Mouse (Mus musculus): ENCODE data around the gene Ddr2. TPM values are rescaled to one million over a fixed set of nuclear protein-coding genes. Genes with fewer than 3 reads are reported as not detected.

The Ddr2 gene
- not detected in 2 replicates for polyA plus RNA-seq (2012)

DNA sequence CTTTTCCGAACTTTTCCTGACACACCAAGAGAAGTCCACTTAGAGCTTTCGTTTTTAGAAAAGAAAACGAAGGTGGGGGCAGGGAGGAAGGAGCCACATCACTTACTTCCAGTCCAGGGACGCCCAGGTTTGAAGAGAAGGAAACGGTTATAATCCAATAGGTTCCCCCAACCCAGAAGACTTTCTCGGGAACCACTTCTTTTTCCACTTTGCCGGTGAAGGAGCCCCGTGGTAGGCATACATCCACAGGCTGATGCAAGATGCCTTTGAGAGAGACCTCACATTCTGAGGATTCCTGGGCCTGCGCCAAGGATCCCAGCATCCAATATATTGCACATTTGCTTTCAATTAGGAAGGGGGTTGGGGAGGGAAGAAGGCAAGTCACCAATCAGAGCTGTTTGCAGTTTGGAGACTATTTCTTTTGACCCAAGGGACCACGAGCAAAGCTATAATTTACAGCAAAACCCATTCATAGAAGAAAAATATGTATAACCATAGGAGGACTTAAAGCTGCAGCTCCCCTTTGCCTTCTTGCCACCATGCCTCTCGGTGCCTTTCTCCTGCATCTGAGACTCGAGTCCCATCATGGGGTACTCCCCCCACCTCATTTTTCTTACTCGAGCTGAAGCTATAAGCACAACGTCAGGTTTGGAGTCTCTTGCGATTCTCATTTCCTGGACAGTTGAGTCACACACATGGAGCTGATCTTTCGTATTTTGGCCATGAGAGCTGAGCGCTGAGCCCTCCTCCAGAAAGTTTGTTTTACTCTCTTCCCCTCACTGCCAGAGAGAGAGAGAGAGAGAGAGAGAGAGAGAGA, at the start of gene Ddr2:
Gene Ddr2, minus strand, starts transcription at position 247 of the 817 bp plus-strand sequence.
- no peak for TF ChIP-seq GATA1 (IDR thresholded peaks at IDR 0.05; ENCODE audit: low read length)

DNA sequence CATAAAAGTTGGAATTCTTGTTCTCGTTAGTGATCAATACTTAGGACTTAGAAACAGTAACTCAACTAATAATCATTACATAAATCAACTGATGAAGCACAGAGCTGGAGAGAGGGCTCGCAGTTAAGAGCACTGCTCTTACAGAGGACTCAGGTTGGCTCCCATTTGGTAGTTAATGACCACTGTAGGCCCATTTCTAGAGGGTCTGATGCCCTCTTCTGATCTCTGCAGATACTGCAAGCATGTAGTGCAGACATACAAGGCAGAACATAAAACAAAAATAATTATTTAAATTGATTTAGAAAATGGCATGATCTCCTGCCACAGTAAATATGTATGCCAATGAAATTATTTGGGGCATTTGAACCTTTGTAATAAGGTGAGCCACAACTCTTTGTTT, 49.1 kb upstream of the Ddr2 start:
- TF ChIP-seq GATA1 (IDR thresholded peaks at IDR 0.05; ENCODE audit: low read length): no peak

DNA sequence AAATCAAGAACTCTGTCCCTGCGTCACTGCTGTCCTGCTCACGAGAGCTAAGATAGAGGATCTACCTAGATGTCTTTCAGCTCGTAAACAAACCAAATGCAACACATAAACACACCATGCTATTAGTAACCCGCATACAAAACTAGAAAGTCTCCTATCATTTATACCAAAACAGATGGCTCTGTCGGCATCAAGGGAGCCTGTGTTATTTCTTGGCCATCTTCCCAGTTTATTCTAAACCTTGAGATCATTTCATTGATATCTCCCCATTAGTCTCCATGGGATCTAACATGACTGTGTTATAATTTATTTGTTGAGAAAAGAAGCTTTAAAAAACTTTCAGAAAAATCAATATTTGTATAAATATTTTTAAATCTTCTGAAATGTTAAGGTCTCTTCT, 45.2 kb upstream of the Ddr2 start:
- no peak for TF ChIP-seq GATA1 (IDR thresholded peaks at IDR 0.05; ENCODE audit: low read length)

DNA sequence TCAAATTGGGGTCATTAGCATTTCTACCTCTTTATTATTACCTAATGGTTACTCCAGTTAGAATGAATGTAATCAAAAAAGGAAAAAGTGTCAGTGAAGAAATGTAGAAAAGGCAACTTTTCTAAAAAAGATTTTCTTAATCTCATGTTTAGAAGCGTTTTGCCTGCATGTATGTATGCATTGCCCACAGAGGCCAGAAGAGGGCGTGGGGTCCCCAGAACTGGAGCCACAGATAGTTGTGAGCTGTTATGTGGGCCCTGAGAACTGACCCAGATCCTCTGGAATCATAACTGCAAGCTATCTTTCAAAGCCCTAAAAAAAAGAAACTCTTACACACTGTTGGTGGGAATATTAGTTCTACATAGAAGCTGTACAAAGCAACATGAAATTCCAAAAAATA, 44.7 kb upstream of the Ddr2 start:
- TF ChIP-seq GATA1 (IDR thresholded peaks at IDR 0.05; ENCODE audit: low read length): no peak

DNA sequence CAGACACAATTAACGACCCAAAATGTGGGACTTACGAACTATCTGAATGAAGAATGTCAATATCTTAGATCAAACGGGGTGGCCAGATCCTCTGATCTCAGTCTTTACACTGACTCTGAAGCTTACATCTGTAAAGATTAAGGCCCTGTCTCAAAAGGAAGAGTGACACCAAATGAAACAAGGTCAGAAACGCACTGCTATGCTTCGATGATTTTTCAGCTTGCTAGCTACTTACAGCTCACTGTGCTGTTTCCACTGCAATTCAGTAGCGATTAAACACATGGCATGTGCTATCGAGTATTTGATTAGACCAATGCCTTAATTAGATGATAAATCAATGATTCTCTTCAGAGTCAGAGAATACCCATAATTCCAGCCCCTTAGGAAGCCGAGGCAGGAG, 43.4 kb upstream of the Ddr2 start:
- TF ChIP-seq GATA1 (IDR thresholded peaks at IDR 0.05; ENCODE audit: low read length): no peak

DNA sequence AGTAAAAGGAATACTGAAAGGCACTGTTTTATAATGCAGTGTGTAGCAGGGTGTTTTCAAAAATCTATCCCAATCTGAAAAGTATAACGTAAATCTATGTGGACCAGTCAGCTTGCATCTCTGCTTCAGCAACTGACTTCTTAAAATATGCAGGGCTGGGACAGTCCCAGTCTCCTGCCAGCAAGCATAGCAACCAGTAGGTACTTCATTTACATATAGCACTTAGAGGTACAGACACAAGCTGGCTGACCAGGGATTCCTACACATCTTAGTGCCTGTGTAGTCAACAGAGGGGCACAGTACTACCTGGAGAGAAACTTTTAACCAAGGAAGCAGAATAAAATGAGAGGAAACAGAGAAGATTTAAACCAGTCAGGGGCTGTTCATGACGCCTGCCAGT, 42.0 kb upstream of the Ddr2 start:
- TF ChIP-seq GATA1 (IDR thresholded peaks at IDR 0.05; ENCODE audit: low read length): no peak

DNA sequence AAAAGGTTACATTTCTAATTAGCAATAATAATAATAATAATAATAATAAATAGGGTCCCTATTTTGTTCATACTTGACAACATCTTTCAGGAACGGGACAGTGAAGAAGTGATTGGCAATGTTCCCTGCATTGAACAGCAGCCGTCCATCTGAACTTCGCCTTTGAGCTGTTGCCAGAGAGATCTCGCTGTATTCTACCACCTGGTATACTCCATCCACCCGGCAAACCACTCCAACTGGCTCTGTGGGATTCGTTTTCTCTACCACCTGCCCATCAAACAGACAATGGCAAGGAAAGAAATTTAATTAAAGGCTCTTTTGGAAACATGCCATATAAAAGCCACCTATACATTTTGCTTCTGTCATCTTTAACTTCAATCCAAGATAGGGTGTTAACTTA, 40.3 kb upstream of the Ddr2 start:
- no peak for TF ChIP-seq GATA1 (IDR thresholded peaks at IDR 0.05; ENCODE audit: low read length)

DNA sequence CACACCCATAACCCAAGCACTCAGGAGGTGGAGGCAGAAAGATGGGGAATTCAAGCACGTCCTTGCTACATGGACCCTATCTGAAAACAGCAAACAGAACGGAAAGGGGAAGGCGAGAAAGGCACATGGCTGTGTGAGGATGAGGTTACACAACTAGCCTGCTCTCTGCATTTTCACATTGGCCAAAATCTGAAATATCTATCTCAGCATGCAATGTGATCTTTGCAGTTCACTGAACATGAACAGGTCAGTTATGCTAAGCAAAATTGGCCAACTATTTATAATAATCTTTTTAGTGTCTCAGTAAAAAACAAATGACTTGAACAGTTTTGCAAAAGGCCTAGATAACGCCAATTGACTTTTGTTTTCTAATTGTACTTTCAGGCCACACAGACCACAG, 39.2 kb upstream of the Ddr2 start:
- TF ChIP-seq GATA1 (IDR thresholded peaks at IDR 0.05; ENCODE audit: low read length): no peak

DNA sequence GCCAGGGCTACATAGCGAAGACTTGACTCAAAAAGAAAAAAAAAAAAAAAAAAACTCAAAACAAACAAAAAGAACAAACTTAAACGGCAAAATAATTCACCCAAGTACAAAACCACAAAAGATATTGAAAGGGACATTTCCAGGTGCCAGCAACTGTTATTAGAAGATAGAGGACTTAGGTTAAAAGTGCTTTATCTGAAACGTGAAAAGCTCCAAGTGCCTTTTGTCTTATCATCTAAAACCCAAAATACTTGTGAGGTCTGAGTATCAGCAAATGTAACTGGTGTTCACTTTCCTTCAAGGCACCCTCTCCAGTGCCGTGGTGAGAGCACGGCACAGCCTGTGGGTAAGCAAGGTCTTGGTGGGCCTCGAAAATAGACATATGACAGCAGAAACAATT, 38.0 kb upstream of the Ddr2 start:
- TF ChIP-seq GATA1 (IDR thresholded peaks at IDR 0.05; ENCODE audit: low read length): peak; percentile 78

DNA sequence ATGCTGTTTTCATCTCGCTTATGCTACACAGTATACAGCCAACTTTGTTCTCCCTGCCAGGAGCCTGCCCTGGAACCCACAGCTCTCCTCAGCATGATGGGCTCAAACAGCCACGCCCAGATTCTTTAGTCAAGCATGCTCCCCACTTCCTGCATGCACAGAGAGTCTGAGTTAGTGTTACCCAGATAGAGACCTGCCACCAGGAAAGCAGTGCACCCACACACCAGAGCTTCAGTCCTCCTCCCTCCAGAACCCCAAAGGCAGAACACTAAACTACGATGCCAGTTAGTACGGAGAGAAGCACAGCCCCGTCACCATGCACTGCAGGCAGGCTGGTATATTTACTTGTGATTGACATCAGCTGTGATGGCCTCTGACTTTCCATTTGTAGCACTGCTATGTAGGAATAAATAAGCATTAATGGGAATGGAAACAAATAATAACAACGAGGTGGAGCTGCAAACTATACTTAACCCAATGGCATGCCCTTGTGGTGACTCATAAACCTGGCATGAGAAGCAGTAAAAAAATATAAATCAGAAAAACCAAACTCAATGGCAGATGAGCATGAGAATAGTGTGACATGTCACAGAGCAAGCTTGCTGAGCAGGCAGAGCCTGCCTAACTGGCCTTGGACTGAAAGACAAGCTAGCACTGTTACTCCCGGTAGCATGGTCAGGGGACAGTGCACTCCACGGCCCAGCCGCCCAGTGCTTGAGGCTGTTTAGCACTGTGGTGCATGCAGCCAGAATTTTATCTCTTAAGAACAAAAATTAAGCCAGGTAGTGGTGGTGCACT, 37.3 kb upstream of the Ddr2 start:
- no peak for TF ChIP-seq GATA1 (IDR thresholded peaks at IDR 0.05; ENCODE audit: low read length)

DNA sequence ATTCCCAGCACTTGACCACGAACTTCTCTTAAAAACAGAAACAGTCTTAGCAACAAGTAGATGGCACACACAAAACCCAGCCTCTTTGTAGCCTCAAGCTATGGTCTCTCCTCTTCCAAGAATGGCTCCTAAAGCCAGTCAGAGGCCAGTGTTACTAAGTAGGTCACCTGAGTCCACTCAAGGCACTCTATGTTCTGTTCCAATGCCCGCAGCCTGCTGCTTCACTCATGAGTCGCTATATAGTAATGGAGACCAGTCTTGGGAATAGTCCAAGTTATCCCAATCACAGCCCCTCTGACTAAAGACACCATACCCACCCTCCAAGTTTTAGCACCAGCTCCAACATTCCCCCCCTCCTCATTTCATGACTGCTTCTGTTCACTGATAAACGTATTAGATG, 35.0 kb upstream of the Ddr2 start:
- TF ChIP-seq GATA1 (IDR thresholded peaks at IDR 0.05; ENCODE audit: low read length): no peak

DNA sequence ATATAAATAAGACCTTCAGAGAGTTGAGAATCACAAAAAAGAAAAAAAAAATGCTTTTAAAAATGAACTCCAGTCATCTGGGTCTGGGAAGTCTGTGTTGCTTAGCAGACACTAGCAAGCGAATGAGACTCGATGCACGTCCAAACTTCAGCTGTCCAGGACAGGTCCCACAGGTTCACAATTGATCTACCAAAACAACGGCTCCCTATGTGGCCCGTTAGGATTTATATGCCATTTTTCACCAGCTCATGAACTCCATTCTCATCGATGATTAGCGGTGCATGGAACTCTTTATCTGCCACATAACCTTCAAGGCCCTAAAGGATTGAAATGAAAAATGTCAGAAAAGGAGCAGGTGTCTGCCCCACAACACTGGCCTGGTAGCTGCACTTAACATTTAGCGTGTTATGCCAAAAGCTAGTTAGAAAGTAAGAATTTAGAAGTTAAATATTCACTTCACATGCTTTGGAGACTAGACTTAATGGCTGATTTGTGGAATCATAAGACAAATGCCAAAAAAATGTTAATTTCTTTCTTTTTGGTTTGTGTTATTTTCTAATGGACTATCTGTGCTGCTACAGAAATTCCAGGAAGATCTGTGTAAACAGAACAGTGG, 31.8 kb upstream of the Ddr2 start:
- TF ChIP-seq GATA1 (IDR thresholded peaks at IDR 0.05; ENCODE audit: low read length): no peak

DNA sequence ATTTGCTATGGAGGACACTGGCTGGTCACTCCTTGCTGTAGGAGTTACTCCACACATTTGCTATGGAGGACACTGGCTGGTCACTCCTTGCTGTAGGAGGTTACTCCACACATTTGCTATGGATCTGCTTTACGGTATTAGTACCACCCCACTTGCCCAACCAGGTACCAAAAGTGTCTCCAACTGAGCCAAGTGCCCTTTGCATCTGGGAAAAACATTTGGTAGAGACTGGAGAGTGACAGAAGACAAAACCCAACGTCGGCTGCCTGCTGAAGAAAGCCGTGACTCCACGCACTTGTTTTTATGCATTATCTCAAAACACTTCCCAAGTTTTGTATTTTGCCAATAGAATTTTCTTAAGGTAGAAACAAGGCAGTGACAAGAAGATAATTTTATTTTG, 31.1 kb upstream of the Ddr2 start:
- no peak for TF ChIP-seq GATA1 (IDR thresholded peaks at IDR 0.05; ENCODE audit: low read length)

DNA sequence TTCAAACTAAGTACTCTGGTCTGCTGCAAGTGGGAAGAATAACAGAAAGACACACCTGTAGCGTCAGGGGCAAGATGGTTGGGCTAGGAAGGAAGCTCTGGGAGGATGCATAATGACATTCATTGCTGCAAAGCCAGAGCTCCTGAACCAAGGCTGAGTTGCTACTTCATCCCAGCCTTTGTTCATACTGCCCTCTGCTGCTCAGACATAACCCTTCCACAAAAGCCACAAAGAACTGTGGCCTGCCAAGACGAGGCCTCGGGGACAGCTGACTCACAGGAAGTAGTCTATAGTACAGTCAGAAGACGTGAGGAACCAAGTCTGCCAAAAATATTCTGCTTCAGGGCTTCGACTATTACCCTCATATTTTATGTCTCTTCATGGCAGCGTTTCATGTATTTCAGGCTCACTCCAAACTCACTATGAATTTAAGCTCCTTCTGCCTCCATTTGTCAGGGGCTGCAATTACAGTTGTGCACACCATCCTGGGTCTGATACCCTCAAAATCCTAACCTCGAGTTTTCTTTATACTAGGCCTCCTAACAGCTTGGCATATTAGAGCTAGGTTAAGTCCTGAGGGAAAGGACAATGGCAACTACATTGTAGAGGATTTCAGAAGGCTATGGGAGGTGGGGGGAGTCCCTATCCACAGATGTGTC, 25.9 kb upstream of the Ddr2 start:
- no peak for TF ChIP-seq GATA1 (IDR thresholded peaks at IDR 0.05; ENCODE audit: low read length)

DNA sequence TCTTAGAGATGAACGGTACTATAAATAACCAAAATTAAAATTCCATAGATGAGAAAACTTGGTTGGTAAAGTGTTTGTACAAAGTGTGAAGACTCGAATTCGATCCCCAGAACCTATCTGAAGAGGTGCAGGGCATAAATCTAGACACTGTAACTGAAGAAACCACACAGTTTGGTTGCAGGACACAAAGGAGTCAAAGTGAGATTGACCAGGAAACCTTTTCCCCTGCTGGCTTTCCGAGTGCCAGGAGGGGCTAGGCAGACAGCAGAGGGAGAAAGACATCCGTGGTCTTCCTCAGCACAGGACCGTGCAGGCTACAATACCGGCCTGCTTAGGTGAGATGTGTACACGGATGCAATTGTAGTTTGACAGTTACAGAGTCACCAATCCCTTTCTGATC, 23.7 kb upstream of the Ddr2 start:
- TF ChIP-seq GATA1 (IDR thresholded peaks at IDR 0.05; ENCODE audit: low read length): no peak

DNA sequence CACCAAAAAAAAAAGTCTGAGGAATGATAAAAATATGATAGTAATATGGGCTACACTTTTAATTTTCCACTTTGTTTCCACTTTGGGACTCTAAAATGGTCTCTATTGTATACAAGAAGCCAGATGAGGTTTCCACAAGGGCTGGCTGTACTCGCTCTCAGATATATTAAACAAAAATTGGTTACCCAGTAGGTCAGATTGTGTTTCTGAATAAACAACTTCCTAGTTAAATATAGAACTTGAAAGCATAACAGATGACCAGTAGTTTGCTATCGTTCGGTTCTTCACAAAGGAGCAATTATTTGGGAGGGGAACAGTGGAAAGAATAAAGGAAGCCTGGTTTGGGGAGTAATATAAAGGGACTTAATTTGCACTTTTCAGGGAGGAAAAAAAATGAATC, 20.4 kb upstream of the Ddr2 start:
- no peak for TF ChIP-seq GATA1 (IDR thresholded peaks at IDR 0.05; ENCODE audit: low read length)
